Mouse (Mus musculus): ENCODE data around the gene Pias3. TPM values are rescaled to one million over a fixed set of nuclear protein-coding genes. Genes with fewer than 3 reads are reported as not detected.
"Not testable (repeated sequence)": the region's sequence is repeated elsewhere in the genome, so short reads cannot be mapped to it uniquely, and the experiment has no call there.

Pias3 gene
- total RNA-seq (2021) = 10 to 100 TPM; 17.6 to 22.7 TPM
- long read RNA-seq, experiment 1, transcript Pias3-201 (14 exons, 2,931 nt) = major isoform, 16 of 32 reads
- long read RNA-seq, experiment 1, partial matches to known transcripts = 4 of 32 reads
- long read RNA-seq, experiment 1, other reads (novel, unspliced or antisense) = 5 of 32 reads
- long read RNA-seq, experiment 2, transcript Pias3-201 (14 exons, 2,931 nt) = major isoform, 5 of 21 reads
- long read RNA-seq, experiment 2, partial matches to known transcripts = 9 of 21 reads
- long read RNA-seq, experiment 2, other reads (novel, unspliced or antisense) = 4 of 21 reads

DNA sequence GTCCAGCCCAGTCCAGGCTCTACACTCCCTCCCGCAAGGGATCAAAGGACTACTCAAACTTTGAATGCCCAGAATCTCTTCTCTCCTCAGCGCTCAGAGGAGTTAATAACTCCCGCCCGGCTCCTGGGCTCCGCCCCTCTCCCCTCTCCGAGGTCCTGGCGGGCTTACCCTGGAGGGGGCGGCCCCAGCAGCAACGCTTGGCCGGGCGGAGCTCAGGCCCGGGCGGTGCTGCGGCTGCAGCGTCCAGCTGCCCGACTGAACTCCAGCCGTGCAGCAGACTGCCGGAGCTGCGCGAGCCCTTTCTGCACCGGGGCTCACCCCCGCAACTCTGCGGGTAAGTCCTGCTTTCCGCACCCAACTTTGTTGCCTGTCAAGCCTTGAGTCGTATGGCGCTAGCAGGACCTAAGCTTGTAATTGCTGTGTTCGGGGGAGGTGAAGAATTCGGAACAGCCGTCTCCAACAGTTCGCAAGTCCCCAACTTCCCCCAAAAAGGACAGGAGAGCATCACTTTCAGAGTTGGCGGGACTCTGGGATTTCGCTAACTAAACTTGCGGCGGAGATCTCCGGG lies at the start of gene Pias3:
Gene Pias3 (plus strand): TSS at position 187 of the 568 bp plus-strand sequence.
- peak in 1 of 2 experiments; percentile 58 for DNase-seq (ENCODE audit: low spot score in 2 of 2)
- intact Hi-C loops (cut with DNase I) = no loop called here

GRCm38 (mm10) chr3:96647365-96647764 lies 48.8 kb upstream of the Pias3 start:
- intact Hi-C loops (cut with DNase I) = no loop called here
- DNase-seq (ENCODE audit: low spot score in 2 of 2) = no peak

DNA sequence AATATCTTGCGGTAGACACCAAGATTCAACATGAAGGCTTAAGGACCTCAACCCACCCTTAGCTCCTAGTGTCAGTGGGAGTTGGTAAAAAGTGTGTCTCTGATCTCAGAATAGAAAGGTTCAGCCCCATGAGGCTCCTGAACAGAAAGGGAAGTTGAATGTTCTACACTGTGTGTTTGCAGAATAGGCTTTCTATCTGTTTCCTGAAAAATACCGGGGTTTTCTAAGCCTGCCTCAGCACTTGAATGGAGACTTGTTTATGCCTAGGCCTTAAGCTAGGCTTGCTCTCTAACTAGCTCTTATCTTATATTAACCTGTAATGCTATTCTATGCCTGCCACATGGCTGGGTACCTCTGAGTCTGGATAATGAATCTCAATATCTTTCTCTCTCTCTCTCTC lies 35.3 kb upstream of the Pias3 start:
- intact Hi-C loops (cut with DNase I) = no loop called here
- no peak for DNase-seq (ENCODE audit: low spot score in 2 of 2)

DNA sequence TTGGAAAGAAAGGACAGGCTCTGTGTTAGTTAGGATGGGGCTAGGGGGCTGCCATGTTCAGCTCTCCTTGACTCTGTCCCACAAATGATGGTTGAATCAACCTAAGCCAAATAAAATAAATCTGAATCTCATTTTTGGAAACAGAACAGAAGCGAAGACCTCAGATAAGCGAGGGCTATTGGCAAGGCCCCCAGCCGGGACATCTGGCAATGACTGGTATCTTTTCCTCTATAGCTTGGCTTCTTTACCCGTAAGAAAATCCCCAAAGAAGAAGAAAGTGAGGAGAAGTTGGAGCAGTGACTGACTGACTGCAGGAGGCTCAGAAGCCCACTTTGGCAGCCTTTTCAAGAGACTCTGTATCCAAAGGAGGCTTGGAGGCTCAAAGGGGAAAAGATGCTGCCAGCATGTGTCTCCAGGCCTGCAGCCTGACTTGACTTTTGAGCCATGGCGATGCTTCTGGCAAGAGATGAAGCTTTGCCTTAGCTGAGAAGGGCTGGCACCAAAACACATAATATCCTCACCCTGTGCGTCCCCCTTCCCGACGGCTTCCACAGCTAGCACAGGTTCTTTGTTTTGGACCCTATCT lies 33.4 kb upstream of the Pias3 start:
- intact Hi-C loops (cut with DNase I) = no loop called here
- no peak for DNase-seq (ENCODE audit: low spot score in 2 of 2)

DNA sequence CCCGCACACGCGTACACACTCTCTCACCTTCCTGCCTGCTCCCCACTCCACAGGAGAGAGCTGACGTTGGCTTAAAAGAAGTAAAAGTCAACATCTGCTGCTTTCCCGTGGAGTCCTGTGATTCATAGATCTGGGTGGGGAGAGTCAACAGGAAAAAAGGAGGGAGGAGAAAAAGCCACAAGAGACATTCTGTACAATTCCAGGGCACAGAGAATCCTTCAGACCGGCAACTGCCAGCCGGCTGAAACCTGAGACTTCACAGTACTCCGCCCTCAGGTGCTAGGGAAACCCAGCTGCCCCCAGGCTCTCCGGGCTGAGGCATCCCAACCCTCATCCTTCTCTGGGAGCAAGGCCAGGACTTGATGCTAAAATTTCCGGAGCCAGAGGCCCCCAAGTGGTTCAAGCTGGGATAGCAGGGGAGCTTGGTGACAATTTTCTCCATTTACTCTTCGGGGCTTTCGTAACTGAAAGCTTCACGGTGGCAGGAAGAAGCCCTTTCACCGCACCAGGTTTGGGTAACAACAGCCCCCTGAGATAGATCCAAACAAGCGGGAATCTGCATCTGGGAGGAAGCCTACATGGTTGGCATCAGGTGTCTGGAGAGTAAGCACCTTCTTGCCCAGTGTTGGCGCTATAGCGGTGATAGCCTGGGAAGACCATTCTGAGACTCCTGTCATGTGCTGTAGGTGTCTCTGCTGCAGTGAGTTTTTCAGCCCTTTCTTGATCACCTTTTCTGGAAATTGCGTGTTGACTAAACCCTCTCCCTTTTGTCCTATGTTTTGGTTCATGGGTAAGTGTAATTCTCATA lies 32.5 kb upstream of the Pias3 start:
- DNase-seq (ENCODE audit: low spot score in 2 of 2) = peak; percentile 89 to 92
- intact Hi-C loops (cut with DNase I) = no loop called here

- DNase-seq (ENCODE audit: low spot score in 2 of 2); intact Hi-C loops (cut with DNase I): not testable (repeated sequence)
Measured at GRCm38 (mm10) chr3:96665732-96666363, 30.3 kb upstream of the Pias3 start.

- DNase-seq (ENCODE audit: low spot score in 2 of 2) = no peak
- intact Hi-C loops (cut with DNase I) = no loop called here
Measured at GRCm38 (mm10) chr3:96666916-96667315, 29.3 kb upstream of the Pias3 start.

DNA sequence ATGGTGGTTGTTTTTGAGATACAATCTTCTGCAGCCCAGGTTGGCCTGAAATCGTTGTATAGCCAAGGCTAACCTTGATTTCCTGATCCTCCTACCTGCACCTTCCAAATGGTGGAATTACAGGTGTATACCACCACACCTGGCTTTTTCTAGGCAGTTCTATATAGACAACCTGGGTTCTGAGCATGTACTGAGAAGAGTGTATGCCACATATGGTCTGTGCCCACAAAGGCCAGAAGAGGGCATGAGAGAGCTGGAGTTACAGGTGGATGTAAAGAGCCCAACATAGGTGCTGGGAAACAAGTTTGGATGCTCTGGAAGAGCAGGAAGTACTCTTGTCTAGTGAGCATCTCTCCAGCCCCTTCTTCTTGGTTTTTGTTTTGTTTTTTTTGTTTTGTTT lies 28.9 kb upstream of the Pias3 start:
- intact Hi-C loops (cut with DNase I) = no loop called here
- DNase-seq (ENCODE audit: low spot score in 2 of 2) = no peak

DNA sequence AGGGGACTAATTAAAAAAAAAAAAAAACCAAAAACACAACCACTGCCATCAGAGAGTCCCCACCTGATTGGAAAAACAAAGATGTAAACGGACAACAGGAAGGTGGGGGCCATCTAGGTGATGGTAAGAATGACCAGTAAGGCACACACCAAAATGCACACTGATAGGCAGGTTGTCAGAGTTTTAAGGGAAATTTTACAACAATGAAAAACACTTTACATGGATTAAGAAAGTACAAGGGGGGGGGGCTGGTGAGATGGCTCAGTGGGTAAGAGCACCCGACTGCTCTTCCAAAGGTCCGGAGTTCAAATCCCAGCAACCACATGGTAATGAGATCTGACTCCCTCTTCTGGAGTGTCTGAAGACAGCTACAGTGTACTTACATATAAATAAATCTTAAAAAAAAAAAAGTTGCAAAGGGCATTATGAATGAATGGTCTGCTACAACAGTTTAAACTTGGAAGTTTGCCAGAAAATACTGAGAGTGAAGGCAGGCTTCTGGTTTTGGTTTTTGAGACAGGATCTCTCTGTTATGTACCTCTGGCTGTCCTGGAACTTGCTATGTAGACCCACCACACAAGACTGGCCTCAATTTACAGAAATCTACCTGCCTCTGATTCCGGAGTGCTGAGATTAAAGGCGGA lies 27.6 kb upstream of the Pias3 start:
- no peak for DNase-seq (ENCODE audit: low spot score in 2 of 2)
- intact Hi-C loops (cut with DNase I) = no loop called here

- intact Hi-C loops (cut with DNase I) = no loop called here
- DNase-seq (ENCODE audit: low spot score in 2 of 2) = peak; percentile 67 to 69
Measured at GRCm38 (mm10) chr3:96669727-96670468, 26.3 kb upstream of the Pias3 start, which contains the start of gene Ankrd35. Gene Ankrd35 (plus strand): TSS chr3:96670131.

GRCm38 (mm10) chr3:96671519-96671918 lies 24.7 kb upstream of the Pias3 start:
- DNase-seq (ENCODE audit: low spot score in 2 of 2) = no peak
- intact Hi-C loops (cut with DNase I) = no loop called here

DNA sequence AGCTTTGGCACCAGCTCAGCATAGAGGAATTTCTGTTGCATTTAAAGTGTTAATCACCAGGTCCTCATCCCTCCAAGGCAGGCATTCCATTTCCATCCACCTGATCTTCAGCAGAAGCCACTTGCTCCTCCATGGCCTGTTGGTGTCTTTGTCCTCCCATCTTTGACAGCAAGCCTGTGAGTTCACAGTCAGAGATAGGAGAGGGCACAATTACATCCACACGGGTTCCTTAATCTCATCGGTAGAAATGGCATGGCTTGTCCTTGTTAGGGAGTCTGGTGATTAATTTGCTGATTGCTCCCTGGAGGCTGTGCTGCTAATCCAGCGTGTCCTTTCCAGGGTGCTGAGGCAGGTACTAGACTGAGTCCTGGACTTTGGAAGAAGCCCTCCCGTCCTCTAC lies 22.7 kb upstream of the Pias3 start:
- DNase-seq (ENCODE audit: low spot score in 2 of 2) = no peak
- intact Hi-C loops (cut with DNase I) = no loop called here

- no peak for DNase-seq (ENCODE audit: low spot score in 2 of 2)
- intact Hi-C loops (cut with DNase I) = no loop called here
Measured at GRCm38 (mm10) chr3:96674442-96674841, 21.7 kb upstream of the Pias3 start.

DNA sequence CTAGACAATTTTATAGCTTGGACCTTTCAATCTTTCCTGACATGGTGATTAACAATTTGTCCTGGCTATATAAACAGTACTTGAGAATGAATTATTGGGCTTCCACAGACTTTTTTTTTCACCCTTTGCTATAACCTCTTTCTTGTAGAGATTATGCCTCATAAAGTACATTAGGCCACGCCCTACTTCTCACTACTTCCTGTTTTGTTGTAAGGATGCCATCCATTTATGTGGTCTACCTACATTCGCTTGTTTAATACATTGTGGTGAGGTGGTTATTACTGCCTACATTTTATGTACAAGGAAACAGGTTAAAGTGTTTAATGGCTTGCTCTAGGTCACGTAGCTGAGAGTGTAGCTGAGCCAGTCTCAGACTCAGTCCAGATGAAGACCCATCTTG lies 21.0 kb upstream of the Pias3 start:
- intact Hi-C loops (cut with DNase I) = no loop called here
- DNase-seq (ENCODE audit: low spot score in 2 of 2) = no peak

DNA sequence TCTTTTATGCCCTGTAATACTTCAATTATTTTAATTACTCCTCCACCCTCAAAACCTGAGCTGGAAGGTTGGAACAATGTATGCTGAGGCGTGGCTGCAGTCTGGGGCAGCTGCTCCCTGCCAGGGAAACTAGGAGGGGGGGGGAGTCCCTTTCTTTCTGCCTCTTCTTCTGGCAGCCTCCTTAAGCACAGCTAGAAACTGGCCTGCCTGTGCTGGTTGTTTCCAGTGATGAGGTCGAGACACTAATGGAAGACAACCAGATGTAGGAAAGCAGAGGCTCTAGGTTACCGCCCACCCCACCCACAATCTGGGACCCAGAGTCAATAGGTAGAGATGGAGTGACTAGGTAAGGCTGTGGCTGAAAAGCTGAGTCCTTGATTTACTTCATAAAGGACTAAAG lies 20.5 kb upstream of the Pias3 start:
- intact Hi-C loops (cut with DNase I) = no loop called here
- no peak for DNase-seq (ENCODE audit: low spot score in 2 of 2)

DNA sequence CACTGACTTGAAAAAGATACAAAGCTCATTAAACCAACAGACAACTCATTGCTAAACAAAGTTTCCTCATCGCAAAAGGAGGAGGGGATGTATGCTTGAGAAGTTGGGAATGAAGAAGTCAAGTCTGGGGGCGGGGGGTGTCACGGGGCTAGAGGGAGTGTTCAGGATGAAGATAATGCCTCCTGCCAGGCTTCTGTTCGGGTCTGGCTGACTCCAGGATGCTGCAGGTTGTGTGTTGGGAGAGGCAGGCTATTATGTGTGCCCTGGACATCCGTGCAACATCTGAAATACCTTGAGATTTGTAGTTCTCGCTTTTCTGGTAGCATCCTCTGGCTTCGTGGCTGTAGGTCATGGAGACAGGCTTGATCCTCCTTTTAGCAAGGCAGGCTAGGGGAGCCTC lies 17.7 kb upstream of the Pias3 start:
- no peak for DNase-seq (ENCODE audit: low spot score in 2 of 2)
- intact Hi-C loops (cut with DNase I) = no loop called here

DNA sequence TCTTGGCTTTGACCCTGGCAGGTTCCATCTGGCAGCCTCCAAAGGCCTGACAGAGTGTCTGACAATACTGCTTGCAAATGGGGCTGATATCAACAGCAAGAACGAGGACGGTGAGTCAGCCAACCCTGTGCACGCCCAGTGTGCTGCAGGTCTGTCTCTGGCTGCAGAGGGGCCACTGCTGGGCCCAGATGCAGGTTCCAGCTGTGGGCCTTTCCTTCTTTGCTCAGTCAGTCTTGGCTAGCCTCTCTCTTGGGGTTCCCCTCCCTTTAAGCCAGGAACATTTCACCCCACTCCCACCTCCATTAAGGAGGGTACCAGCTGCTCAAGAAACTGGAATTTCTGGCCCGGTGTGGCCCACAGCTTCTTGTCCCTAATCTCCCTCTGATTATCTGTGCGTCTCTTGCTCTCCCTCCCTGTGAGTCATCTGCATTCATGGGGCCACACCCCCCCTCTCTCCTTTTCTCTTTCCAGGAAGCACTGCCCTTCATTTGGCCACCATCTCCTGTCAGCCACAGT lies 17.0 kb upstream of the Pias3 start:
- DNase-seq (ENCODE audit: low spot score in 2 of 2) = no peak
- intact Hi-C loops (cut with DNase I) = no loop called here

- DNase-seq (ENCODE audit: low spot score in 2 of 2) = no peak
- intact Hi-C loops (cut with DNase I) = no loop called here
Measured at GRCm38 (mm10) chr3:96680269-96680956, 15.8 kb upstream of the Pias3 start.

Data from left cerebral cortex, postnatal 14 days (tissue).